Mouse (Mus musculus) kidney, adult 8-10 months (tissue): ENCODE results near the gene Armc8.

Source experiments
- DNase-seq, 2 experiments: peaks; one replicate each; pipeline ENCODE4 v3.0.0; 2022

Gene Armc8

DNA sequence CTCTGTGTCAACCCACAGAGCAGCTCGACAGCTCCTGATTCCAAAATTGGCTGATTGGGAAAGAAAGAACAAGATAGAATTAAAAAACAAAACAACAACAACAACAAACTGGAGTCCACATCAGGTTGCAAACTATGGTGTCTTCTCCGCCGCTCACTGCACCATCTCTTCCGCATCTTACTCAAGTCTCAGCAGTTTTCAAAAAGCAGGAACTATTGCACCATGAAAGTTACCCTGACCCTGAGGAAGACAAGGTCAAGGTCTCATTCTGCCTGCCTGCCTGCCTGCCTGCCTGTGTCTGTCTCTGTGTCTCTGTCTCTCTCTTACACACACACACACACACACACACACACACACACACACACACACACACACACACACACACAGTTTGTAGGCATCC is 69.4 kb downstream of the Armc8 start:
- no peak for DNase-seq

DNA sequence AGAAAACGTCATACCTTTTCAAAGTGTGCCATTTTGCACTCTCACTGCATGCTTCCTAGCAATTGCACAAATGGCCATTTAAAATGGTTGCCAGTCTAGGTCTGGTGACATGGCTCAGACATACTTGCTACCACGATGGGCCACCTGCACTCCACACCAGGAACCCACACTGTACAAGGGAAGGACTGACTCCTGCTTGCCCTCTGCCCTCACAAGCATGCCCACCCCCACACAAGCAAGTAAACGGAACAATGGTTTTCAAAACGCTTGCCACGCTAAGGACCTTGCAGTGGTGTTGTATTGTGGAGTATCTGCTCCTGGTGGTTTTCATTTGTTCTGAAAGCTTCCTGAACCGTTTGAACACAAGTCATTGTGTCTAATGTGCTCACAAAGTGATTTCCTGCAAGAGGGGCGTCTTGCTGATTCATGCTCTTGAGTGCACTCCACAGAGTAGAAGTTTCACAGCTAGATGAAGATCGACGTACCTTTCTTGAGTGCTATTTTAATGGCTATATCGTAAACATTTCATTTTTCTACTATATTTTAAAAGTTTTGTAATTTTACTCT is 76.0 kb downstream of the Armc8 start:
- DNase-seq, result no peak

DNA sequence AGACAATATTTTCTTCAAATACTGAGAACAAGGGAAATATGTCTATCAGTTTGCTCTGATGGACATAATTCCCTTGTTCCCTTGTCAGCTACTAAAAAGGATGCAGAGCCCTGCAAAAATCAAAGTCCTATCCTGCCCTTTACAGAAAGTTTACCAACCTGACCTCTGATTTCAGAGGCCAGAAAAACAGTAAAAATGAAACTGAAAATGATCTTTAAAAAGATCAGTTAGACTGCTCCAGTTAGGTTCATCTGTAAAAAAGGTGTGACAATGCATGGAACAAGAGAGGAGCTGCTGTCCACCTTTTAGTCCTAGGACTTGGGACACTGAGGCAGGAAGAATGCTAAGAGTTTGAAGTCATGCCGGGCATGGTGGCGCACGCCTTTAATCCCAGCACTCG is 77.6 kb downstream of the Armc8 start:
- no peak for DNase-seq

DNA sequence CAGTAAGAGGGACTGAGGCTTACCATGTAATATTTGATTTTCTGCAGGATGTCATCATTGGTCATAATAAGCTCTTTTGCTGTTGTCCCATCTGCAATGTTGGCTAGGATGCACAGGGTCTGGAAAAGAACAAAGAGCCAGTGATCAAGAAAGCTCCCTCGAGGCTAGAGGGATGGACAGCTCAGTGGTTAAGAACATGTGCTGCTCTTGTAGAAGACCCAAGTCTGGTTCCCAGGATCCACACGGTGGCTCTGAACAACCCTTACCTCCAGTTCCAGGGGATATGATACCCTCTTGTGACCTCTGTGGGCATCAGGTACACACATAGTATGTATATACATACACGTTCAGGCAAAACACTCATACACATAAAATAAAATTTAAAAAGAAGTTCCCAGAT is 80.9 kb downstream of the Armc8 start:
- DNase-seq, result no peak

DNA sequence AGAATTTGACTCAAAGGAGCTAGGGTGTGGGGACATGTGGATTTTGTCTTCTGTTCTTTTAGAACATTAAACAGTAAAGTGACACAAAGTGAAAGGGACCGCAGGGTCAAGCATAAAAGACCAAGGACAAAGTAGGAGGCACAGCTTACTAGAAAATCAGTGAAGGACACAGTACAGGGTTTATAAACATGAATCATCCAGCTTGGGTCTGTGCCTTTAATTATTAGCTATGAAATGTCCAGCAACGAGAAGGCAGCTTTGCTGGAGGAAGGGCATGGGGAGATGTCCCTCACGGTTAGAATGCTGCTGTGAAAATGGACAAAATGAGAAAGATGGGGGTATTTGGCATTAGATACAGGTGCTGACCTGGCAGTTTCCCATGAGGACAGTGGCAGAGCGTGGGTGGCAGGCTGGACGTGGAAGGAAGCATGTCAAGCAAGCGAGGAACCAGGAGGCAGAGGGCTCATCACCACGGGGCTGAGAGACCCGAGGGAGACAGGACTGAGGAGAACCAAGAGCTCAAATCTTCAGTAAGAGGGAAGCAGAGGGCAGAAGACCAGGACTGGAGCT is 81.5 kb downstream of the Armc8 start:
- no peak for DNase-seq

DNA sequence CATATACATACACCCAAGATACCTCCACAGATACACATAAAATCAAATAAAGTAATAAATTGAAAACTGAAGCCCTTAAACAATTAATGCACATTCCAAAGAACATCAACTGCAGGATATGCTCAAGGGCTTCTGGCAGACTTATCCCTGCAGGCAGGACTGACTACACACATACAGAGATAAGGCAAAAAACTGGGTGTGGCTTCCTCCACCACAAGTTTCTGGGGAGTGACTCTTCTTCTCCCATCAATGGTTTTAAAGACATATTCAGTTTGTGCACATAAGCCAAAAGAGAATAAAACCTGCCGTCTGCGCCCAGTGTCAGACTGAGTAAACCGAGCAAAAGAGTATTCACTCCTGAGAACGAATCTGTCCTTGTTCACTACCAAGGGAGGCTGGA is 83.6 kb downstream of the Armc8 start:
- no peak for DNase-seq

DNA sequence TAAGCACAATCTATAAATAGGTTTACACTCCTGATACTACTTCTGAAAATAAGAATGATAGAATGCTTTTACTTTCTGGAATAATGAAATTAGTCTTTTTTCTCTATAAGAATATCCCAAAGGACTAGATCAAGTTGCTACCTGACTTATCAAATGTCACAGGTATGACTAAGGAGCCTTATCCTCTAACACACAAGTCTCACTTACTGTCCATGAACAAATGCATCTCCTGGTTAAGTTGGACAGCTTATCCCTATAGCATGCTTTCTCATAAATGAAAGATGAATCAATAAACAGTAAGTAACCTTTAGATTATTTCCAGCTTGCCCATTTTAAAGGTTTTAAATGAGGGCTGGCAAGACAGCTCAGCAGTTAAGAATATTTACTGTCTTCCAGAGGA is 84.1 kb downstream of the Armc8 start:
- DNase-seq, result no peak

DNA sequence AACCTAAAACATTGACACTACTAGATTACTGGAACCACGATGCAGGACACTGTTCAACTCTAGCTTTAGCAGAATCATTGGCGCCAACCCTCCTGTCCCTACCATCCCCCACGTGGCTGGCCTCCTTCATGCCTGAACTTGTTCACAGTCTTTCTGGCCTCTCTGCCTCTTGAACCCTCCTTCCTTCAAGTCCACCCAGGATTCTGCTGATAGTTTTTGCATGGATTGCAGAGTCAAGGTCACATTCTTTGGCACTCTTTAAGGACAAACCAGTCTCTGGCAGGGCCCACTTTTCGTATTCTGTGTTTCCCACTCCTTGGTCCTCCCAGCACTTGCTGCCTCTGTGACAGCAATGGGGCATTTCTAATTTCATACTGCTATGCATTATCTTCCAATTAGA is 85.5 kb downstream of the Armc8 start:
- no peak for DNase-seq

DNA sequence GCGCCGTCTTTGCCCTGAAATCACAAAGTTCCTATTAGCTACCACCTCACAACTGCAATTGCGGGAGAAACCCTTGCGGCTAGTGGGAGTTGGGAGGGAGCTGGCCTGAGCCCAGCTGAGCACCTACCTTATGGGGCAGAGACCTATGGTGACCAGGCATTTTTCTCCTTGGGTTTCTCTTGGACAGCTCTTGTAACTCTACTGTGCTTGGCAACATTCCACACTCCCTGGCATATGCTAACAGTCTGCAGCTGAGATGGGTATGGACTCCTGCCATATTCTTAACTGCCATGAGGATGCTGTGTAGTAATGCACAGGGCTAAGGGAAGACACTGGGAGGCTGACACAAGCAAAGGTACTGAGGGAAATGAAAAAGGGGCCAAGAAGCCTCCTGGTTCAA is 87.9 kb downstream of the Armc8 start:
- no peak for DNase-seq

DNA sequence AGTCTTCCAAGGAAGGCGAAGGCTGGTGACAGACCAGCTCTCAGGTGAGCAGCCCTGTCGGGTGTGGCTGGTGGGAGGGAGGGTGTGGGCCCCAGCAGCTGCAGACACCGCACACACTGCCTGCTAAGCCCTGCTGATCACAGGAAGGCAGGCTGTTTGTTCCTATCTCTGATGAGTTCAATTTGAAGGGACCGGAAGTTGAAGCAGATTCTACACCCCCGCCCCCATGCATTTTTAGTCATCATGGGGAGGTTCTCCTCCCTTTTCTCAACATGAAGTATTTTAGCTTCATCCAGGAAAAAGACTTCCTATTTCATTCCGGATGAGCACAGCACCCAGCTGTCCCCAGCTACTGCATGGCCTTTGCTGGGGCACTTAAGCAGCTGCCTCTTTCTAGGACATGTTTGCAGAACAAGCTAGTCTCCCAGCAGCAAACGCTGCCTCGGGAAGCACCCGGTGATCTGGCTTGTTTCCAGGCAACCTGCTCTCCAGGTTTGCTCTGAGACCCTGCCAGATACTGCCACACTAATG is 89.5 kb downstream of the Armc8 start:
- DNase-seq, result no peak

DNA sequence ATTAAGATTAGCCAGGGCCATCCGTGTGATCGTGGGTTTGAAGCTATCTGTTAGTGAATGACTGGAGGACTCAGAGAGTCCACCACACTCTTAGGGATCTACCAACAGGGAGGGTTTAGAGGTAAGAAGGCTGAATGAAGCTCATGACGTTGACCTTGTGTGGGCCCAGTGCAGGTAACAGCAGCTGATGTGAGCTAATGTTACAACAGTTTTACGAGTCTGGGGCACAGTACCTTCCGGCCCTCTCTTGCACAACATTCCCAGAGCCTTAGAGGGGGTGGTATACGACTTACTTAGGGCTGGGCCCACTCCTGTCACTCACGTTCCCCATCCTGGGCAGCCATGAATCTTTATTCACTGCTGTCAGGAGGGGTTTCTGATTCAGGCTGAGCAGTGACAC is 97.4 kb downstream of the Armc8 start:
- DNase-seq, result no peak

DNA sequence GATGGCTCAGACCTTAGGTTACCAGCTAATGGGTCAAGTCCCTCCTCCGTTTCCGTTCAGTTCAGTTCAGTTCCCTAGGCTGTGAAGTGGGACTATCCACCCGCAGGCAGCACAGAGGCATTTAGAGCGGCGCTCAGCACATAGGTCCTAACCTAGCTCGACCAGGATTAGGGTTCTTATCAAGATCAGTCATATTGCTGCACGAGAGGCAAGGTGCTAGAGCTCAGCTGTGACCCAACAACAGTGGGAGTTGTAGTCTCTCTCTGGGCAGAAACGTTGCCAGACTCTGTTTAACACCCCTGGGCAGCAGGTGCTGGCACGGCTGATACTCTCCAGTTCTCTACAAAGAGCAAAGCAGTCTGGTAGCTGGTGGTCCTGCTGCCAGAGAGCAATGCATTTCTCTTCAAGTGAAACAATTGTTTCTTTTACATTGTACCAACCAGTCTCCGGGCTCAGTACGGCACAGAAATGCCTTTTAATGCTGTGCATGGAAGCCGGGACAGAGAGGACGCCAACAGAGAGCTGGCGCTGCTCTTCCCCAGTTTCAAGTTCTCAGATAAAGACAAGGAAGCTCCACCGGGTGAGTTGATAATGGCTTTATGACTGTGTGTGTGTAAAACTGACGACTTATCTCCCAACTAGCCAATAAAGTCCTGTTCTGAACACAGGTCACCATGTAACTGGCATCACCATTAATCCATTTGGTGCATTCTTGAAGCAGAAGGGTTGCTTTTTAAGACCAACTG is 98.2 kb downstream of the Armc8 start:
- DNase-seq, result no peak

DNA sequence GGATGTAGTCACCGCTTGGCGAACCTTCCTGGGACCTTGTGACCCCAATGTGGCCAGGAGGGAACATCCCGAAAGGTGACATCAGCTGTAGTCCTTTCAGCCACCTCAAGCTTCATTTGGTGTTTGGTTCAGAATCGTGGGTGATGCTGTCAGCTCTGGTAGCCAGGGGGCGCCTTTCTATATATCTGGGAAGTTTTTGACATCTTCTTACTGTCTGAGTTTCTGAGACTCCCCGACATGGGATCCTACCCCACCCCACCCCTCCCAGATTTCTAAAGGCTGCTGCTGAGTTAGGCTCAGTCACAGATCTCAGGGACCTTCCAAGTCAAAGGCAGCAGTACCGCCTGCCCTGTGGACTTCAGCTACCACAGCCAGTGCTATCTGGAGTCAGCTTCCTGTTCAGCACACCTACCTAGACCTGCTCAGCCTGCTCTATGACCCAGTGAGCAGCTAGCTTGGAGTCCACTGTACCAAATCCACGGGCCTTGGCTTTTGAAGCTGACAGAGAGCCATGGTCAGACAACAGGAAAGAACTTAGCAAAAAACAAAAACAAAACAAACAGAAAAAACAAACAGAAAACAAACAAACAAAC is 98.9 kb downstream of the Armc8 start:
- DNase-seq, result peak in 1 of 2 experiments; percentile 14

DNA sequence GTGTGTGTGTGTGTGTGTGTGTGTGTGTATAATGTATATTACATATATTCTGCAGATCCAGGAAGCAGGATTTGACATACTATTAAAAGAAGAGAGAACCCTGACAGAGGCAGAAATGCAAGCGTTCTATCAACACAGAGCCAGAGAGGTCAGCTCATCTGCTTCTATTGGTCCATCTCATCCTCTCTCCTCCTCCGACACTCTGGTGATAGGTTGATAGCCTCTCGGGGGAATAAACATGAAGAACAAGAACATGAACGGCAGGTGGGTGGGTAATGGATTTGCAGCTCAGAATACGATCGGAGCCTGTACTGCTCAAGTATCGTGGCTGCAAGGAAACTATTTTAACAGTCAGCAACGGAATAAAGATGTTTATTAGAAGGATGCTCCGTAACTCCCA is 100.1 kb downstream of the Armc8 start:
- DNase-seq, result no peak

DNA sequence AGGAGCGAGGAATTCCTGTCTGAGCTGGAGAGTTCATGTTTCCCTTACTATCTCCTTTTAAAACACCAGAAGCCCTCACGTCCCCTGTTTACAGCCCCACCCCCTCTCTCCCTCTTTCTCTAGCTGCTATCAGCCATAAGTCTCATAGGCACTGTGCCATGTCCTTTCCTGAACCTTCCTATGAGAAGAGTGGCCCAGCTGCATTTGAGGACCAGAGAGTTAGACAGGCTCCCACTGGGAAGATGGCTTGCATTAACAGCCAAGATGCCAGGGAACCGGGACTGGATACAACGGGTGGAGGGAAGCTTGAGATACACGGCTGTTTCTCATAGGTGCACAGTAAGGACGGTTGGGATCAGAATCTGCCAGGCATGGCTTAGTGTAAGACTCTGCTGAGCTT is 103.8 kb downstream of the Armc8 start:
- no peak for DNase-seq

DNA sequence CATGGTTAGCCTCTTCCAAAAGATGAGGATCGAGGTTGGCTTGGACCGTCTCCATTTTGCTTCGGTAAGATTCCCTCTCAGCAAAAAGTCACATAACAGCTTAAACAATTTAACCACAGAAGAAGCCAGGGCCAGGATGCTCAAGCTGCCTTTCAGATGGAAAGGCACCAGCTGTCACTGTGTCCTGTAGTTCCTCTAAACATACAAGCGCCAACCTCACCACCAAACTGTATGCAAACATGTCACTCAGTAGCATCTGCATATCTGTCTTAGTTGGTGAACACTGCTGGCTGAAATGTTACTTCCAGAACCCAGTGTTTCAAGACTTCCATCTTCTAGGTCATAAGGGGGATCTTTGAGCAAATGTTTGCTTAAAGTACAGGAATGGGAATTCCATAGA is 109.0 kb downstream of the Armc8 start:
- no peak for DNase-seq

DNA sequence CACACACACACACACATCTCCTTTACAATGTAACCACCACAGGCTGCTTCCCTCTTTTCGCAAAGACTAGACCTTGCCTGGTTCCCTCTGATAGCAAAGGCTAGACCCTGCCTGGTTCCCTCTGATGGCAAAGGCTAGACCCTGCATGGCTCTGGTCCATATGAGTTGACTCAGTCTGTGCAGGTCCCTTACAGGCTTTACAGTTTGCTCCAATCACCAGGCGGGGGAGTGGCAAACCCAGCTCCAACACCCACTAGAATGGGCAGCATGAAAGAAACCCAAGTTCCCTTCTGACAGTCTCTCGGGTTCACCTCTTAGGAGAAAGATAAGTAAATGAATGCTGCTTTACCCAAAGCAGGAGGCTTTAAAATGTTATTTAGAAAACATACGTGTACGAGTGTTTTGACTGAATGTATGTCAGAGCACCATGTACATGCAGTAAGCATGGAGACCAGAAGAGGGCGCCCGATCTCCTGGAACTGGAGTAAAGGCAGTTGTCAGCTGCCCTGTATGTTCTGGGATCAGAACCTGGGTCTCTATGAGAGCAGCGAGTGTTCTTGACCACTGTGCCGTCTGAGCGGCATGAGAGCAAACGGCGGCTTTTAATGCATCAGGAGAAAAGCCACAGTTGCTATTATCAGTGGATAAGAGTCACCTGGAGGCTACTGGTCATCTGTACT is 110.0 kb downstream of the Armc8 start:
- peak; percentile 30 to 71 for DNase-seq

DNA sequence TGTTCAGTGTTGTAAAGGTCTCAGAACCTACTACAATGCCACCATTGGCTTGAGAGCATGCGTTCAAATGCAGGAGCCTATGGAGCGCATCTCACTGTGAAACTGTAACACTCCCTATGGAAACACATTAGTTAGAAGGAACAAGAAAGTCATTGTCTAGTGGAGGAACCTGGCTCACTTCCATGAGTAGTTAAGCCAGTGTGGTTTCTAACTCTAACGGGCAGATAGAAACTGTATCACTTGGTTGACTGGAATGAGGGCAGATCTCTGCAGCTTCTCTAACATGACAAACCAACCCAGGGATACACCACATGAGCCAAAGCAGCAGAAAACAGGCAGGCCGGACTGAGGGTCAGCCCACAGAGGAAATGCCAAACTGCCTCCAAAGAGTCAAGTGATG is 114.5 kb downstream of the Armc8 start:
- DNase-seq, result no peak

DNA sequence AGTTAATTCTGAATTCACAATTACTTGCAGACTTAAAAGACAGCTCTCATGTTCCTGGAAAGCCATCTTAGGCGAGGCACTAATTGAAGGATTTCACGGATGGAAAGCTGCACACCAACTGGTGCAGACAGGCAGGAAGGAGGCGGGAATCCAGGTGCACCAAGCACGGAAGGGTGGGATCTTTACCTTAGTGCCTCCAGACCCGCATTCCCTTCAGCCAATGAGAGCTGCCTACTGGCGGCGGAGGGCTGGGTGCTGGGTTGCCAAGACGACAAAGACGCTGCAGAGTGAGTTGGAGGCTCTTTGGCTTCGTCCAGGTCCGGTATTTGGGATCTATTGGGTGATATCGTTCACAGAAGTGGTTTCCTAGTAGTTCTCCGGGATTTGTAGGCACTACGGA is 117.5 kb downstream of the Armc8 start, which contains the start of gene Nme9:
Gene Nme9 (plus strand): TSS at position 315 of the 400 bp plus-strand sequence.
- DNase-seq, result no peak

DNA sequence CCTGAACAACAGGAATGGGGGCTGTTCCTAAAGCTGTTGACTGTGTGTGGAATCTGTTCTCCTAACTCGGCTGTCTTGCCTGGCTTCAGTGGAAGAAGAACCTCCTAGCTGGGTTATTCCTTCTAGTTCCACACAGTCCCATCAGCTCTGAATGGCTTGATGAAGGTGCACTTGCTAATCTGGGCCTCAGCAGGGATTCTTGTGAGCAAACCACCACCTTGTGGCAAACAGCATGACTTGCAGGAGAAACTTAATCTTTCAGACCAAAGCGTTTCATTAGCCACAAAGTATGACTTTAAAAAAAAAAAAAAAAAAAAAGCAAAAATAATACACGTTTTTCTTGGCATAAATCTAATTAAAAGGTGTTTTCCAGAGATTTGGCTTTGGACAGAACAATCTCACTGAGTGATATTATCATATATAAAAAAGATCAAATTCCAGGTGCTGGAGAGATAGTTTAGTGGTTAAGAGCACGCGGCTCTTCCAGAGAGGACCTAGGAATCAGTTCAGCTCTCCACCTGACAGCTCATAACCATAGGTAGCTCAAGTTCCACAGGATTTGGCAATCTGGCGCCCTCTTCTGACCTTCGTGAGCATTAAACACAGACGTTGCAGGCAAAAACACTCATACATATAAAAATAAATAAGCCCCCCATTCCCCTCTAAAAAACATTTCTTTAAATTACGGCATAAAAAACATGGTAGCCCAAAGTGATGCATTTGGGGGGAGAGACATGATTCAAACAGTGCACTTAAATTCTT is 118.6 kb downstream of the Armc8 start:
- DNase-seq, result peak in 1 of 2 experiments; percentile 31

DNA sequence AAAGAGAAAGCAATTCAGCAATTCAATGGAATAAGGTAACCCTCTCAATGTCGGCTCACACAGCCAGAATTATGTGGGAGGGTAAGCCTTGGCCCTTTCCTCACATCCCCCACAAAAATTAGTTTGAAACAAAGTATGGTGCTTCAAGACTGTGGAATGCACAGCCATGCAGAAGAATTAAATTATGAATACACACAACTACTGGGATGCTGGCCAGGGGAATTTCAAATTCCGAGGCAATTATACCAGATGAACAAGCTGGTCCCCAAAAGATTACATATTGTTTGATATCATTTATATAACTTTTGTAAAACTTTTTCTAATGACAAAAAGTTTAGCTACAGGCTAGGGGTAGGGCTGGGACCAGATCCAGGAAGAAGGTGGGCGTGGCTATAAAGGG is 121.4 kb downstream of the Armc8 start:
- no peak for DNase-seq

DNA sequence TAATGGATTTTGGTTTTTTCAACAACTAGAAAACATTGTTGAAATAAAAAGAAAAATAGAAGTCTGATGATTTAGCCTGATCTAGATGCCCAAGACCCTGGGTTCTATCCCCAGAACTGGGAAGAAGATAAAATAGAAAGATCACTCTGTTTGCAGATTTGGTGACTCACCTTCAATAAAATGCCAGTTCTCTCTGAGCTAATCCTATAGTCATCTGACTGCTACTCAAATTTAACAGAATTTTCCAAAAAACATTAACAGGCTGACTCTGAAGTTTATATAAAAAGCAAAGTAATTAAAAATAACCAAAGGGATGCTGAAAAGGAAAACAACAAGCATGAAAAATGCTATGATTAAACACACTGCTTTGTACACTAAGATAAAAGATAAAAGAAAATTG is 122.4 kb downstream of the Armc8 start:
- no peak for DNase-seq
